Mouse (Mus musculus): ENCODE measurements around the gene Mdc1. TPM values are rescaled to one million over a fixed set of nuclear protein-coding genes. Genes with fewer than 3 reads are reported as not detected.

Mdc1 gene
- 19.5 and 21.6 TPM in 2 replicates for polyA plus RNA-seq (2014; fragmentation: Nextera tagmentation; extraction: Ambion mirVana)

GRCm38 (mm10) chr17:35841076-35841950 is at the start of gene Mdc1:
Gene Mdc1 (plus strand): TSS chr17:35841515.
- ATAC-seq (ENCODE audit: insufficient read depth), result peak; percentile 90
- Histone ChIP-seq H3K36me3 (ENCODE audit: insufficient read depth) (peaks cover 30% of the 10 kb centered on the region), H3K9me3 (ENCODE audit: low read depth, low read length) (no peaks in the 10 kb centered on the region), H3K9ac (peak within 1 kb of the TSS; percentile 74), H3K4me1 (ENCODE audit: insufficient read depth) (peaks cover 4% of the 10 kb centered on the region; the same call in 1 of the 2 replicates), H3K27ac (ENCODE audit: low read depth) (peak within 1 kb of the TSS; percentile 89), H3K4me2 (peak within 1 kb of the TSS; percentile 87), H3K27me3 (ENCODE audit: insufficient read depth, low read length) (no peaks in the 10 kb centered on the region), H3K4me3 (ENCODE audit: low read depth, low read length) (peak within 1 kb of the TSS; percentile 68)
- peak; percentile 100 for DNase-seq
- peak; percentile 46 for TF ChIP-seq CTCF (IDR thresholded peaks at IDR 0.05; ENCODE audit: low read depth)
- WGBS, result under 1% methylated on average over 59 of the region's 59 CpGs

GRCm38 (mm10) chr17:35792837-35793236 is 48.5 kb upstream of the Mdc1 start:
- Histone ChIP-seq H3K27ac (ENCODE audit: low read depth) (no peak overlapping the region), H3K27me3 (ENCODE audit: insufficient read depth, low read length) (no peaks in the 10 kb centered on the region), H3K36me3 (ENCODE audit: insufficient read depth) (no peaks in the 10 kb centered on the region), H3K4me3 (ENCODE audit: low read depth, low read length) (no peak overlapping the region), H3K9ac (no peak overlapping the region), H3K4me1 (ENCODE audit: insufficient read depth) (no peaks in the 10 kb centered on the region), H3K9me3 (ENCODE audit: low read depth, low read length) (no peaks in the 10 kb centered on the region), H3K4me2 (no peak overlapping the region)
- 58% methylated on average over 2 of the region's 2 CpGs for WGBS
- TF ChIP-seq CTCF (IDR thresholded peaks at IDR 0.05; ENCODE audit: low read depth), result no peak
- DNase-seq (no peak), ATAC-seq (ENCODE audit: insufficient read depth) (no peak)

- ATAC-seq (ENCODE audit: insufficient read depth), result no peak
- Histone ChIP-seq H3K9ac (no peak overlapping the region), H3K4me3 (ENCODE audit: low read depth, low read length) (no peak overlapping the region), H3K27me3 (ENCODE audit: insufficient read depth, low read length) (no peaks in the 10 kb centered on the region), H3K4me2 (no peak overlapping the region), H3K9me3 (ENCODE audit: low read depth, low read length) (no peaks in the 10 kb centered on the region), H3K27ac (ENCODE audit: low read depth) (no peak overlapping the region), H3K36me3 (ENCODE audit: insufficient read depth) (no peaks in the 10 kb centered on the region), H3K4me1 (ENCODE audit: insufficient read depth) (no peaks in the 10 kb centered on the region)
- DNase-seq, result no peak
- WGBS, result 25% methylated on average over 2 of the region's 2 CpGs
- no peak for TF ChIP-seq CTCF (IDR thresholded peaks at IDR 0.05; ENCODE audit: low read depth)
These were observed 46.2 kb upstream of the Mdc1 start for GRCm38 (mm10) chr17:35795099-35795498.

- Histone ChIP-seq H3K9ac (no peak overlapping the region), H3K27me3 (ENCODE audit: insufficient read depth, low read length) (no peaks in the 10 kb centered on the region), H3K9me3 (ENCODE audit: low read depth, low read length) (no peaks in the 10 kb centered on the region), H3K27ac (ENCODE audit: low read depth) (no peak overlapping the region), H3K4me3 (ENCODE audit: low read depth, low read length) (no peak overlapping the region), H3K4me2 (no peak overlapping the region), H3K36me3 (ENCODE audit: insufficient read depth) (no peaks in the 10 kb centered on the region), H3K4me1 (ENCODE audit: insufficient read depth) (no peaks in the 10 kb centered on the region)
- WGBS, result 72% methylated on average over 6 of the region's 6 CpGs
- ATAC-seq (ENCODE audit: insufficient read depth) (no peak), DNase-seq (no peak)
- TF ChIP-seq CTCF (IDR thresholded peaks at IDR 0.05; ENCODE audit: low read depth), result no peak
These were observed 45.7 kb upstream of the Mdc1 start for GRCm38 (mm10) chr17:35795656-35796055.

- 65% methylated on average over 5 of the region's 5 CpGs for WGBS
- Histone ChIP-seq H3K9ac (no peak overlapping the region), H3K9me3 (ENCODE audit: low read depth, low read length) (no peaks in the 10 kb centered on the region), H3K4me2 (no peak overlapping the region), H3K27ac (ENCODE audit: low read depth) (no peak overlapping the region), H3K4me1 (ENCODE audit: insufficient read depth) (no peaks in the 10 kb centered on the region), H3K27me3 (ENCODE audit: insufficient read depth, low read length) (no peaks in the 10 kb centered on the region), H3K4me3 (ENCODE audit: low read depth, low read length) (no peak overlapping the region), H3K36me3 (ENCODE audit: insufficient read depth) (no peaks in the 10 kb centered on the region)
- no peak for TF ChIP-seq CTCF (IDR thresholded peaks at IDR 0.05; ENCODE audit: low read depth)
- ATAC-seq (ENCODE audit: insufficient read depth) (no peak), DNase-seq (no peak)
These were observed 44.5 kb upstream of the Mdc1 start for GRCm38 (mm10) chr17:35796835-35797234.

GRCm38 (mm10) chr17:35800905-35801304 is 40.4 kb upstream of the Mdc1 start:
- Histone ChIP-seq H3K36me3 (ENCODE audit: insufficient read depth) (no peaks in the 10 kb centered on the region), H3K27me3 (ENCODE audit: insufficient read depth, low read length) (no peaks in the 10 kb centered on the region), H3K4me2 (no peak overlapping the region), H3K4me3 (ENCODE audit: low read depth, low read length) (no peak overlapping the region), H3K27ac (ENCODE audit: low read depth) (no peak overlapping the region), H3K9ac (no peak overlapping the region), H3K4me1 (ENCODE audit: insufficient read depth) (peaks cover 3% of the 10 kb centered on the region; the same call in 1 of the 2 replicates), H3K9me3 (ENCODE audit: low read depth, low read length) (no peaks in the 10 kb centered on the region)
- ATAC-seq (ENCODE audit: insufficient read depth), result 0 out of 2 replicates have a peak, but pooled peaks have one; percentile 41
- DNase-seq, result no peak
- no peak for TF ChIP-seq CTCF (IDR thresholded peaks at IDR 0.05; ENCODE audit: low read depth)
- 57% methylated on average over 2 of the region's 2 CpGs for WGBS

GRCm38 (mm10) chr17:35803020-35803419 is 38.3 kb upstream of the Mdc1 start:
- Histone ChIP-seq H3K36me3 (ENCODE audit: insufficient read depth) (no peaks in the 10 kb centered on the region), H3K9me3 (ENCODE audit: low read depth, low read length) (no peaks in the 10 kb centered on the region), H3K9ac (no peak overlapping the region), H3K4me2 (no peak overlapping the region), H3K27me3 (ENCODE audit: insufficient read depth, low read length) (no peaks in the 10 kb centered on the region), H3K4me1 (ENCODE audit: insufficient read depth) (peaks cover 3% of the 10 kb centered on the region; the same call in 1 of the 2 replicates), H3K27ac (ENCODE audit: low read depth) (peak overlapping the region; percentile 60; the same call in 1 of the 2 replicates), H3K4me3 (ENCODE audit: low read depth, low read length) (no peak overlapping the region)
- 20% methylated on average over 6 of the region's 6 CpGs for WGBS
- DNase-seq (peak; percentile 46), ATAC-seq (ENCODE audit: insufficient read depth) (no peak; the same call in 1 of the 2 replicates)
- no peak for TF ChIP-seq CTCF (IDR thresholded peaks at IDR 0.05; ENCODE audit: low read depth)

Measured in lung, embryonic 14.5 days (tissue).